Mouse (Mus musculus): ENCODE data around the gene Dmkn. TPM values are rescaled to one million over a fixed set of nuclear protein-coding genes. Genes with fewer than 3 reads are reported as not detected.

Gene Dmkn
- total RNA-seq (2023) = not detected

GRCm38 (mm10) chr7:30763456-30763855 is at the start of gene Dmkn:
Gene Dmkn (plus strand): TSS chr7:30763756.

GRCm38 (mm10) chr7:30729396-30730063 is 34.0 kb upstream of the Dmkn start, which contains the start of gene Tmem147:
Gene Tmem147 (minus strand): TSS chr7:30729540.

GRCm38 (mm10) chr7:30743617-30744016 is 19.9 kb upstream of the Dmkn start, which contains the start of gene Gapdhs:
Gene Gapdhs (minus strand): TSS chr7:30743681.

GRCm38 (mm10) chr7:30751086-30751669 is 12.4 kb upstream of the Dmkn start, which contains the start of gene Sbsn:
Gene Sbsn (plus strand): TSS chr7:30751471.

GRCm38 (mm10) chr7:30787377-30788022 is 23.9 kb downstream of the Dmkn start, which contains the start of gene Krtdap:
Gene Krtdap (plus strand): TSS chr7:30787896.

GRCm38 (mm10) chr7:30823675-30824074 is 60.1 kb downstream of the Dmkn start, which contains the start of gene Ffar2:
Gene Ffar2 (minus strand): TSS chr7:30823775.

Other genes starting within 250 kb of the Dmkn start
- 5.4 TPM for gene Arhgap33, start 228.7 kb upstream of the Dmkn start, total RNA-seq (2023)
- gene Hspb6, start 211.6 kb upstream of the Dmkn start, total RNA-seq (2023) = 1.5 TPM
- 8.9 TPM for gene Proser3, start 211.5 kb upstream of the Dmkn start, total RNA-seq (2023)
- 34.1 TPM for gene Lin37, start 203.9 kb upstream of the Dmkn start, total RNA-seq (2023)
- 62.4 TPM for gene U2af1l4, start 200.5 kb upstream of the Dmkn start, total RNA-seq (2023)
- gene Gm49396, start 200.4 kb upstream of the Dmkn start, total RNA-seq (2023) = 24.2 TPM
- gene Psenen, start 200.1 kb upstream of the Dmkn start, total RNA-seq (2023) = 122 TPM
- gene Igflr1, start 198.3 kb upstream of the Dmkn start, total RNA-seq (2023) = 36.2 TPM
- gene Kmt2b, start 175.0 kb upstream of the Dmkn start, total RNA-seq (2023) = 101 TPM
- not detected for gene Zbtb32, start 164.8 kb upstream of the Dmkn start, total RNA-seq (2023)
- not detected for gene Upk1a, start 150.9 kb upstream of the Dmkn start, total RNA-seq (2023)
- gene Cox6b1, start 137.6 kb upstream of the Dmkn start, total RNA-seq (2023) = 159 TPM
- not detected for gene Etv2, start 127.9 kb upstream of the Dmkn start, total RNA-seq (2023)
- gene Rbm42, start 113.4 kb upstream of the Dmkn start, total RNA-seq (2023) = 95.6 TPM
- 33.8 TPM for gene Haus5, start 98.8 kb upstream of the Dmkn start, total RNA-seq (2023)
- gene Pmis2, start 92.2 kb upstream of the Dmkn start, total RNA-seq (2023) = not detected
- gene 2200002J24Rik, start 64.8 kb upstream of the Dmkn start, total RNA-seq (2023) = not detected
- gene Atp4a, start 51.5 kb upstream of the Dmkn start, total RNA-seq (2023) = not detected
- gene Tmem147, start 34.2 kb upstream of the Dmkn start, total RNA-seq (2023) = 29.7 TPM
- not detected for gene Gapdhs, start 20.1 kb upstream of the Dmkn start, total RNA-seq (2023)
- gene Sbsn, start 12.3 kb upstream of the Dmkn start, total RNA-seq (2023) = 6.8 TPM
- gene Krtdap, start 24.1 kb downstream of the Dmkn start, total RNA-seq (2023) = not detected
- 1.1 TPM for gene Ffar2, start 60.0 kb downstream of the Dmkn start, total RNA-seq (2023)
- not detected for gene Ffar3, start 92.4 kb downstream of the Dmkn start, total RNA-seq (2023)
- gene Ffar1, start 97.8 kb downstream of the Dmkn start, total RNA-seq (2023) = 1.3 TPM
- 68.7 TPM for gene Cd22, start 116.6 kb downstream of the Dmkn start, total RNA-seq (2023)
- gene Mag, start 151.1 kb downstream of the Dmkn start, total RNA-seq (2023) = not detected
- gene Hamp2, start 160.9 kb downstream of the Dmkn start, total RNA-seq (2023) = not detected
- gene Hamp, start 180.3 kb downstream of the Dmkn start, total RNA-seq (2023) = not detected
- 160 TPM for gene Usf2, start 193.0 kb downstream of the Dmkn start, total RNA-seq (2023)
- gene Lsr, start 209.7 kb downstream of the Dmkn start, total RNA-seq (2023) = 2.4 TPM
- gene Fam187b, start 210.0 kb downstream of the Dmkn start, total RNA-seq (2023) = not detected